Mouse (Mus musculus): ENCODE results near the gene 2010111I01Rik.

GRCm38 (mm10) chr13:63066607-63067006 is 101.9 kb downstream of the 2010111I01Rik start:
- TF ChIP-seq CTCF (IDR thresholded peaks at IDR 0.05; ENCODE audit: low read depth) (no peak), EP300 (optimal IDR thresholded peaks at IDR 0.05) (no peak)

Measured in stomach, postnatal 0 days (tissue).